Mouse (Mus musculus): ENCODE results near the gene Agt. TPM values are rescaled to one million over a fixed set of nuclear protein-coding genes. Genes with fewer than 3 reads are reported as not detected.

Agt gene
- polyA plus RNA-seq, 1 experiment from 2014 or later: not detected

DNA sequence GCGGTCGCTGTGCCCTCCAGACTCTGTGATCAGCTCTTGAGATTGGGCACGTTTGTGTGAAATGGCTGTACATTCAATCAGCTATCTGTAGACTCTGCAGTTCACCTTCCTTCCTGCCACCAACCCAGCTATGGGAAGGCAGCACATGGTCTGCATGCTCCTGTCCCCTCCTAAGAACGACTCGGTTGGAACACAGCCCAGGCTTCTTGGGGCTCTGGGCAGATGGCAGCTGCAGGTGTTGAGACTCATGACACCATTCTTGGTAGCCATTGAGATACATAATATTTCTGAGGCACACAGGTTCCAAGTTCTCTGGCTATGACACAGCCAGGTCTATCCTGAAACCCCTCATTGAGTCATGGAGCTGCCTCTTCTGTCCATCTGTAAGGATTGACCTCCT is 26.2 kb downstream of the Agt start:
- Histone ChIP-seq H3K4me3 (ENCODE audit: low read depth, low read length) (no peak overlapping the region), H3K27me3 (replicated peaks; ENCODE audit: control insufficient read depth, insufficient read depth, low read length) (no peaks in the 10 kb centered on the region), H3K36me3 (ENCODE audit: control insufficient read depth, insufficient read depth, low read length) (peaks cover 100% of the 10 kb centered on the region), H3K9ac (ENCODE audit: low read length) (no peak overlapping the region), H3K4me2 (ENCODE audit: low read length) (no peak overlapping the region), H3K9me3 (replicated peaks; ENCODE audit: control insufficient read depth, low read length) (no peaks in the 10 kb centered on the region), H3K4me1 (ENCODE audit: control insufficient read depth, insufficient read depth, low read length) (no peaks in the 10 kb centered on the region), H3K27ac (ENCODE audit: low read depth, low read length) (no peak overlapping the region)
- no peak for DNase-seq (ENCODE audit: low spot score)
- ATAC-seq: no peak
- WGBS: 93% methylated on average over 5 of the region's 5 CpGs

DNA sequence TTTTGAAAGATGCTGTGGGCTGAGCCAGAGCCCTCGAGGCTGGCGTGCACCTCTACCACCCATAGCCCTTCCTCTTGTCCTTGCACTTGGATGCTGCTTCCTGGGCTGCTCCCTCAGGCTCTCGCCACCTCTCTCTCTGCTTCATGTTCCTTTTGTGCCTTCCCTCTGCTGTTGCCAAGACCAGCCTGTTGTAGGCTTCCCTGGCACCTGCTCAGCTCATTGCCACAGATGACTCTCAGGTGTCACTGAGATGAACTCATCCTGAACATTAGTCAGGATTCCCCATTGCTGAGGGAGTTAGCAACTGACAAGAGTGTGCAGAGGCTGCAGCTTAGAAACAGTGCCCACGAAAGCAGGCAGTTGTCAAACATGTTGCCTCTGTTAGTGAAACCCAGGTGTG is 27.5 kb downstream of the Agt start:
- Histone ChIP-seq H3K27me3 (replicated peaks; ENCODE audit: control insufficient read depth, insufficient read depth, low read length) (no peaks in the 10 kb centered on the region), H3K9ac (ENCODE audit: low read length) (no peak overlapping the region), H3K4me3 (ENCODE audit: low read depth, low read length) (no peak overlapping the region), H3K4me2 (ENCODE audit: low read length) (no peak overlapping the region), H3K27ac (ENCODE audit: low read depth, low read length) (no peak overlapping the region), H3K9me3 (replicated peaks; ENCODE audit: control insufficient read depth, low read length) (no peaks in the 10 kb centered on the region), H3K4me1 (ENCODE audit: control insufficient read depth, insufficient read depth, low read length) (no peaks in the 10 kb centered on the region), H3K36me3 (ENCODE audit: control insufficient read depth, insufficient read depth, low read length) (peaks cover 96% of the 10 kb centered on the region)
- ATAC-seq (no peak), DNase-seq (ENCODE audit: low spot score) (no peak)
- WGBS: 93% methylated on average over 4 of the region's 4 CpGs

DNA sequence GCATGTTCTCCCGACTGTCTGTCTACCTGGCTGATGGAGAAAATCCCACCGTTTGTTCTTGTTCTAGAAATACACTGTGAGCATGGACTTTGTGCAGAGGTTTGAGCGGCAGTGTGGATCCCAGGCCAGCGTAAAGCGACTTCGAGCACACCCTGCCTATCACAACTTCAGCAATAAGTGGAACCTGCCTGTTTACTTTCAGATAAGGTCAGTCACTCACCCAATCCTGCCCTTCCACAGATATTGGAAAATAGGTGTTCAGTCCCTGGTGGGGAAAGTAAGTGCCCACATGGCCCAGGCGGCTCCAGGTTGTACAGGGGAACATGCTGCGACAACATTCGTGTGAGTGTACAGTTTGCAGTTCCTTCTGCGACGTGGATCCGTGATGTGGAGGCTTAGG is 28.6 kb downstream of the Agt start:
- Histone ChIP-seq H3K4me2 (ENCODE audit: low read length) (no peak overlapping the region), H3K9me3 (replicated peaks; ENCODE audit: control insufficient read depth, low read length) (no peaks in the 10 kb centered on the region), H3K9ac (ENCODE audit: low read length) (no peak overlapping the region), H3K27me3 (replicated peaks; ENCODE audit: control insufficient read depth, insufficient read depth, low read length) (no peaks in the 10 kb centered on the region), H3K4me3 (ENCODE audit: low read depth, low read length) (no peak overlapping the region), H3K27ac (ENCODE audit: low read depth, low read length) (no peak overlapping the region), H3K4me1 (ENCODE audit: control insufficient read depth, insufficient read depth, low read length) (no peaks in the 10 kb centered on the region), H3K36me3 (ENCODE audit: control insufficient read depth, insufficient read depth, low read length) (peaks cover 91% of the 10 kb centered on the region)
- ATAC-seq (no peak), DNase-seq (ENCODE audit: low spot score) (no peak)
- WGBS: 95% methylated on average over 12 of the region's 12 CpGs

DNA sequence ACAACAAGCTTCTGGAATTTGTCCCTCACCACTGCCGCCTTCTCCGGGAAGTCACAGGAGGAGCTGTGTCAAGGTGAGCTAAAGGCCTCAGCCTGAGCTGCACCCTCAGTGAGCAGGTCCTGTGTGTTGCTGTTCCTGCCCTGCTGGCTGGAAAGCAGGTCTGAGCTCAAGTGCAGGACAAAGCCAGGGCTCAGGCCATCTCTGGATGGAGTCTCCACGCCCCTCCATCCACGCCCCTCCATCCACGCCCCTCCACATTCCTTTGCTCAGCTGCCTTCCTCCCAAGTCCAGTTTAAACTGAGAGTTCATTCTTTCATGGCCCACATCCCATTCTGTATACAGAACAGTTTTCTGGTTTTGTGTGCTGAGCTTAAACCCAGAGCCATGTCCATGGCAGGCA is 34.1 kb downstream of the Agt start:
- 94% methylated on average over 5 of the region's 5 CpGs for WGBS
- Histone ChIP-seq H3K4me3 (ENCODE audit: low read depth, low read length) (no peak overlapping the region), H3K4me2 (ENCODE audit: low read length) (no peak overlapping the region), H3K9me3 (replicated peaks; ENCODE audit: control insufficient read depth, low read length) (no peaks in the 10 kb centered on the region), H3K36me3 (ENCODE audit: control insufficient read depth, insufficient read depth, low read length) (peaks cover 89% of the 10 kb centered on the region), H3K27ac (ENCODE audit: low read depth, low read length) (no peak overlapping the region), H3K9ac (ENCODE audit: low read length) (no peak overlapping the region), H3K27me3 (replicated peaks; ENCODE audit: control insufficient read depth, insufficient read depth, low read length) (no peaks in the 10 kb centered on the region), H3K4me1 (ENCODE audit: control insufficient read depth, insufficient read depth, low read length) (no peaks in the 10 kb centered on the region)
- DNase-seq (ENCODE audit: low spot score) (no peak), ATAC-seq (no peak)

DNA sequence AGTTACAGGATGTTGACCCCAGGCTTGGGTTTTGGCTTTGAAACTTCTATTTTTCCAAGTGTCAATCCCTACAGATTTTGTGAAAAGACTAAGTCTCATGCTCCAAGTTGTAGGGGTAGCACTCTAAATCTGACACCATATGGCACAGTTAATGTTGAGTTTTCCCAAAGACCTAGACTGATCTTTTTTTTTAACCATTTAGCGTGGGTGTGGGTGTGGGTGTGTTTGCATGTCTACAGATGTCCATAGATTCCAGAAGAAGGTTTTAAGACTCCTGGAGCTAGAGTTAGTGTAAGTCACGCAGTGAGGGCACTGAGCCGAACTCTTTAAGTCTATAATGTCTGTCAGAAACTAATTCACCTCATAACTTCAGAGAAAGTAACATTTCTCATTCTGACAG is 36.9 kb downstream of the Agt start:
- H3K9ac ChIP-seq (ENCODE audit: low read length): no peak overlapping the region
- no peaks in the 10 kb centered on the region for H3K27me3 ChIP-seq (replicated peaks; ENCODE audit: control insufficient read depth, insufficient read depth, low read length)
- DNase-seq (ENCODE audit: low spot score) (no peak), ATAC-seq (no peak)
- no peak overlapping the region for H3K4me2 ChIP-seq (ENCODE audit: low read length)
- H3K9me3 ChIP-seq (replicated peaks; ENCODE audit: control insufficient read depth, low read length): no peaks in the 10 kb centered on the region
- H3K36me3 ChIP-seq (ENCODE audit: control insufficient read depth, insufficient read depth, low read length): peaks cover 82% of the 10 kb centered on the region
- H3K27ac ChIP-seq (ENCODE audit: low read depth, low read length): no peak overlapping the region
- no peaks in the 10 kb centered on the region for H3K4me1 ChIP-seq (ENCODE audit: control insufficient read depth, insufficient read depth, low read length)
- no peak overlapping the region for H3K4me3 ChIP-seq (ENCODE audit: low read depth, low read length)
- WGBS: 93% methylated on average over 3 of the region's 3 CpGs

DNA sequence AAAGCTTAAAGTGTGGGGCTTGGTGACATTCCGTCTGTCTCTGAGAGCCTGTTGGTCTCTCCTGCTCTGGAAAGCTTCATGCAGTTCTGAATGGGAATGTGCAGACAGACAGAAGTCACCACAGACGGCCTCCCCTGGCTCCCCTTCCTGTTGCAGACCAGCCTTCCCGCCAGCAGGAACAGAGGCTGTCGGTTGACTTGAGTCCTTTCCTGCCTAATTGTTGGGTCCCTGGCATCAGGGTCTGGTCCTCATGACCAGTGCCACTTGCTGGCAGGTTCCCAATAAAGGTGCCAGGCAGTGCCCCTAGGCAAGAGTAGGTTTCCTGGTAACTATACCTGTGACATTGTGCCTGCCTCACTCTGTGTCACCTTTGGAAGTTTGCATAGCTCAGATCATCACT is 38.5 kb downstream of the Agt start:
- H3K27me3 ChIP-seq (replicated peaks; ENCODE audit: control insufficient read depth, insufficient read depth, low read length): no peaks in the 10 kb centered on the region
- H3K4me3 ChIP-seq (ENCODE audit: low read depth, low read length): no peak overlapping the region
- no peak overlapping the region for H3K4me2 ChIP-seq (ENCODE audit: low read length)
- H3K4me1 ChIP-seq (ENCODE audit: control insufficient read depth, insufficient read depth, low read length): no peaks in the 10 kb centered on the region
- ATAC-seq (no peak), DNase-seq (ENCODE audit: low spot score) (no peak)
- 92% methylated on average over 4 of the region's 4 CpGs for WGBS
- H3K36me3 ChIP-seq (ENCODE audit: control insufficient read depth, insufficient read depth, low read length): peaks cover 90% of the 10 kb centered on the region
- no peak overlapping the region for H3K27ac ChIP-seq (ENCODE audit: low read depth, low read length)
- H3K9ac ChIP-seq (ENCODE audit: low read length): no peak overlapping the region
- no peaks in the 10 kb centered on the region for H3K9me3 ChIP-seq (replicated peaks; ENCODE audit: control insufficient read depth, low read length)

DNA sequence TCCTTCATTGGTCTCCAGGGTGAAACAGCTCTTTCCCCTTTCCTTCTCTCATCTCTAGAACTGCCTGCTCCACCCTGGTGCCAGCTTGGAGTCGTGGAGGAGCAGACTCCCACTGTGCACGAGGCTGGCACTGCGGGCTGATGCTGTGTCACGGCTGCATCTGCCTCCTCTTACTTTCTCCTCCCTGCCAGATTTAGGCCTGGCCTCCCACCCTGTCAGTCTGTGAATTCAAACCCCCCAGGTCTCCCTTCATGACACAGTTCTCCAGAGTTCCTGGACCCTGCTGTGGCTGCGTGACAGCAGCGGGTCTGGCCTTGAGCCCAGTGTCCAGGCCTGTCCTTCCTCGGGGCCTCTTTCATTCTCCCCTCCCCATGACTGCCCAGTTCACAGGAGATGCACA is 39.0 kb downstream of the Agt start:
- ATAC-seq: no peak
- no peak overlapping the region for H3K9ac ChIP-seq (ENCODE audit: low read length)
- no peak overlapping the region for H3K4me3 ChIP-seq (ENCODE audit: low read depth, low read length)
- no peak overlapping the region for H3K27ac ChIP-seq (ENCODE audit: low read depth, low read length)
- H3K27me3 ChIP-seq (replicated peaks; ENCODE audit: control insufficient read depth, insufficient read depth, low read length): no peaks in the 10 kb centered on the region
- WGBS: 94% methylated on average over 7 of the region's 7 CpGs
- H3K36me3 ChIP-seq (ENCODE audit: control insufficient read depth, insufficient read depth, low read length): peaks cover 90% of the 10 kb centered on the region
- no peaks in the 10 kb centered on the region for H3K9me3 ChIP-seq (replicated peaks; ENCODE audit: control insufficient read depth, low read length)
- no peak for DNase-seq (ENCODE audit: low spot score)
- H3K4me2 ChIP-seq (ENCODE audit: low read length): no peak overlapping the region
- no peaks in the 10 kb centered on the region for H3K4me1 ChIP-seq (ENCODE audit: control insufficient read depth, insufficient read depth, low read length)

DNA sequence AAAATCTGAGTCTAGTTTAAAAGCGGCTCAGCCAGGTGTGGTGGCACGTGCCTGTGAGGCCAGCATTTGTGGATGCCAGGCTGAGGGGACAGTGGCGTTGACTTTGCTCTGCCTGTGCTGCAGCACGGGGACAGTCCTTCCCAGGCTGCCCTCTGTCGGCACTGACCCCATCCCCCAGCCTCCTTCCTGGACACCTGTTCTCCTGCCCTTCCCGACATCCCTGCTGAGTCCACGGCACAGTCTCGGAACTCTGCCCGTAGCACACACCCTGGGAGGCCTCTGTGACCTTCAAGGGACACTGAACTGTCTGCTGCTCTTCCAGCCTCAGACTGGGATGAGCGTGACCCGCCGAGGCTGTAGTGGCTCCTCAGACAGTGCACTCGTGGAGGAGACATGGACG is 39.4 kb downstream of the Agt start:
- Histone ChIP-seq H3K4me2 (ENCODE audit: low read length) (no peak overlapping the region), H3K4me3 (ENCODE audit: low read depth, low read length) (no peak overlapping the region), H3K36me3 (ENCODE audit: control insufficient read depth, insufficient read depth, low read length) (peaks cover 87% of the 10 kb centered on the region), H3K27me3 (replicated peaks; ENCODE audit: control insufficient read depth, insufficient read depth, low read length) (no peaks in the 10 kb centered on the region), H3K9ac (ENCODE audit: low read length) (no peak overlapping the region), H3K27ac (ENCODE audit: low read depth, low read length) (no peak overlapping the region), H3K9me3 (replicated peaks; ENCODE audit: control insufficient read depth, low read length) (no peaks in the 10 kb centered on the region), H3K4me1 (ENCODE audit: control insufficient read depth, insufficient read depth, low read length) (no peaks in the 10 kb centered on the region)
- WGBS: 92% methylated on average over 14 of the region's 14 CpGs
- no peak for ATAC-seq
- DNase-seq (ENCODE audit: low spot score): no peak

DNA sequence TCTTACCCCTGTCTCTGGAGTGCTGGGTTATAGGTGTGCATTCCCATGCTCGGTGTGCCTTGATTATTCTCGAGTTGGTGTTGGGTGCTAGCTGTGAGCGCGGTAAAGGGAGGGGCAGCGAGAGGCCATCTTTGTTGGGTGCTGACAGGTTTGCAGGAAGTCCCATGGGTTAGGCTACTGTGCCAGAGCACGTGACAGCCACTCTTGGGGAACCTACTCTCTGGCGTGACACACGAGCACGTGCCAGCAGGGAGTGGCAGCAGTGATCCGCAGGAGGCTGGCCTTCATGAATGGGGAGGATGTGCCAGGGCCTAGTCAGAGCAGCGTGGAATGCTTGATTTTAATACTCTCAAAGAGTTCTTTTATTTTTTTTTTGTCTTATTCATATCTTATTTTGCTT is 43.2 kb downstream of the Agt start:
- Histone ChIP-seq H3K4me1 (ENCODE audit: control insufficient read depth, insufficient read depth, low read length) (peaks cover 10% of the 10 kb centered on the region), H3K4me2 (ENCODE audit: low read length) (no peak overlapping the region), H3K9ac (ENCODE audit: low read length) (no peak overlapping the region), H3K27me3 (replicated peaks; ENCODE audit: control insufficient read depth, insufficient read depth, low read length) (no peaks in the 10 kb centered on the region), H3K4me3 (ENCODE audit: low read depth, low read length) (no peak overlapping the region), H3K36me3 (ENCODE audit: control insufficient read depth, insufficient read depth, low read length) (peaks cover 54% of the 10 kb centered on the region), H3K27ac (ENCODE audit: low read depth, low read length) (no peak overlapping the region), H3K9me3 (replicated peaks; ENCODE audit: control insufficient read depth, low read length) (no peaks in the 10 kb centered on the region)
- 92% methylated on average over 11 of the region's 11 CpGs for WGBS
- DNase-seq (ENCODE audit: low spot score) (no peak), ATAC-seq (no peak)

DNA sequence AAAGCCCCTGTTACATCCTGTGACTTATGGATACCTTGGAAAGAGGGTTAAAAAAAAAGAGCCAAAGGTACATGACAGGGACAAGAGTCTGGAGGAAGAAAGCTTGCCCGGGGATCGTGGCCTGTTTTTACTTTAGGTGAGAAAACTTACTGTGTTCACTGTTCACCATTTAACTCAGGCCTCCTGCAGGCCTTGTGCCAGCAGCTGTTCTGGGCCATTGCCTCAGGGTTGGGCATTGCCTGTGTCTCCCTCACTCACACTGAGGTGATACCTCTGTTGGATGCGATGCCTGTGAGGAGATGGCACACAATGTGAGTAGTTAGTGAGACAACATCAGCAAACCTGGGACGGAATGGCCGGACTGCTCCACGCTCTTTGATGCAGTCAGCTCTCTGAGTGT is 47.6 kb downstream of the Agt start:
- Histone ChIP-seq H3K27me3 (replicated peaks; ENCODE audit: control insufficient read depth, insufficient read depth, low read length) (no peaks in the 10 kb centered on the region), H3K4me3 (ENCODE audit: low read depth, low read length) (no peak overlapping the region), H3K36me3 (ENCODE audit: control insufficient read depth, insufficient read depth, low read length) (peaks cover 18% of the 10 kb centered on the region), H3K4me2 (ENCODE audit: low read length) (peak overlapping the region; percentile 85), H3K9ac (ENCODE audit: low read length) (no peak overlapping the region), H3K4me1 (ENCODE audit: control insufficient read depth, insufficient read depth, low read length) (peaks cover 11% of the 10 kb centered on the region), H3K27ac (ENCODE audit: low read depth, low read length) (no peak overlapping the region), H3K9me3 (replicated peaks; ENCODE audit: control insufficient read depth, low read length) (no peaks in the 10 kb centered on the region)
- ATAC-seq: no peak
- 91% methylated on average over 6 of the region's 6 CpGs for WGBS
- DNase-seq (ENCODE audit: low spot score): no peak

Data from forebrain, embryonic 14.5 days (tissue).